Mouse (Mus musculus) embryonic facial prominence, embryonic 10.5 days (tissue): ENCODE measurements around the gene D130040H23Rik. TPM values are rescaled to one million over a fixed set of nuclear protein-coding genes. Genes with fewer than 3 reads are reported as not detected.
"Not testable (repeated sequence)": the region's sequence is repeated elsewhere in the genome, so short reads cannot be mapped to it uniquely, and the experiment has no call there.

ENCODE experiments used
- DNase-seq: peaks from one replicate; pipeline ENCODE4 v3.0.0-alpha.2; 2017; ENCODE audit warnings: low spot score
- H3K27ac ChIP-seq: fragments of 300-500 bp; sonication (generic); replicated peaks from 2 replicates; pipeline ENCODE4 v1.5.1; 2016; ENCODE audit warnings: mild to moderate bottlenecking
- H3K27me3 ChIP-seq: fragments of 300-500 bp; sonication (generic); replicated peaks from 2 replicates; pipeline ENCODE4 v1.6.1; 2016; ENCODE audit warnings: low read depth, mild to moderate bottlenecking; ENCODE audit not compliant: poor library complexity, severe bottlenecking
- H3K36me3 ChIP-seq: fragments of 300-500 bp; sonication (generic); replicated peaks from 2 replicates; pipeline ENCODE4 v1.6.1; 2016; ENCODE audit warnings: mild to moderate bottlenecking, moderate library complexity
- H3K4me1 ChIP-seq: fragments of 300-500 bp; sonication (generic); 2 replicates; pipeline ENCODE4 v1.6.1; 2016
- H3K4me3 ChIP-seq: fragments of 300-500 bp; sonication (generic); 2 replicates; pipeline ENCODE4 v1.5.1; 2016; ENCODE audit warnings: mild to moderate bottlenecking, moderate library complexity
- H3K9me3 ChIP-seq: fragments of 300-500 bp; sonication (generic); 2 replicates; pipeline ENCODE4 v1.6.1; 2016; ENCODE audit warnings: mild to moderate bottlenecking
- WGBS: fragments of 180-500 bp; shearing (Covaris S2); methylation state at CpG from one replicate; pipeline ENCODE4 v1.1.7; 2016; 5-methylcytosine and 5-hydroxymethylcytosine counted together
- polyA plus RNA-seq: library from polyadenylated mRNA; unstranded; fragments of >200 nt; fragmentation: Nextera tagmentation; extraction: Ambion mirVana; gene quantifications from 2 replicates; pipeline ENCODE4 v1.2.1, GENCODE M21; 2016

The D130040H23Rik gene
- polyA plus RNA-seq: 6.0 and 6.2 TPM in 2 replicates

DNA sequence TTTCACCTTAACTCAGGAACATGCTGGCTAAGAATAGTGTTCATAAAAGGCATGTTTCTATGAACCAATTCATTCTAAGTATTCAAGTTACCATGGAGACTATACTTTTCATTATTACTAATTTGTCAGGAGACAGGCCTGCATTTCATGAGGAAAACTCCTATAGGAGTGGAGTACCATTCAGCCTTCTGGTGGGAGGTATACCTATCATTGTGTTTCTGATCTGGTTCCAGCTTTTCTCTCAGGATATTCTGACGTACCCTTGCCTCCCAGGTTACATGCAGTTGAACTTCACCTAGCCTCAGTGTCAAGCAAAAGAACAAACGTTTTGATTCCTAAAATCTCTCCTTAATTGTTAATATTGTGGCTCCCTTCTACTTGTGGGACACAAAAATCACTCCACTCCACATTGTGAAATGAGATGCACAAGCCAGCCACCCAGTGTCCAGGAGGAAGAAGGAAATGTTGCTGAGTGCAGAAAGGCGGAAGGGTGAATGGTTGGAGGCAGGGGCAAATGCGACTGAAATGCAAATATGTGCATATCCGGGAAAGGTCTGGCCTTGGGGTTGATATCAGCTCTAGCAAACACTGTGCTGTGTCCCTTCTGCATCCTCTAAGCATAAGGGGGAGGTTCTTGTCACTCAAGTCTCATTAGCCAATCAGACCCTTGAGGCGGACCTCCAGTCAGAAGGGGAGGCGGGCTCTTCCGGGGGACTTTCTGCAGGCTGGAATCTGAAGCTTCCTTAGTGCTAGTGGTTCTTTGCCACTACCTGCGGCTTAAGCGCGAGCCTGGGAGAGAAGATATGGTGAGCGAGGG lies at the start of gene D130040H23Rik:
Gene D130040H23Rik (plus strand): TSS at position 695 of the 817 bp plus-strand sequence.
- H3K4me1 ChIP-seq: peaks cover 9% of the 10 kb centered on the region; the same call in 1 of the 2 replicates
- H3K27ac ChIP-seq: peak within 1 kb of the TSS; percentile 89
- no peaks in the 10 kb centered on the region for H3K27me3 ChIP-seq
- 9% methylated on average over 12 of the region's 12 CpGs for WGBS
- H3K36me3 ChIP-seq: peaks cover 21% of the 10 kb centered on the region
- peak; percentile 83 for DNase-seq
- peak within 1 kb of the TSS; percentile 66 for H3K4me3 ChIP-seq
- no peaks in the 10 kb centered on the region; the same call in 1 of the 2 replicates for H3K9me3 ChIP-seq

DNA sequence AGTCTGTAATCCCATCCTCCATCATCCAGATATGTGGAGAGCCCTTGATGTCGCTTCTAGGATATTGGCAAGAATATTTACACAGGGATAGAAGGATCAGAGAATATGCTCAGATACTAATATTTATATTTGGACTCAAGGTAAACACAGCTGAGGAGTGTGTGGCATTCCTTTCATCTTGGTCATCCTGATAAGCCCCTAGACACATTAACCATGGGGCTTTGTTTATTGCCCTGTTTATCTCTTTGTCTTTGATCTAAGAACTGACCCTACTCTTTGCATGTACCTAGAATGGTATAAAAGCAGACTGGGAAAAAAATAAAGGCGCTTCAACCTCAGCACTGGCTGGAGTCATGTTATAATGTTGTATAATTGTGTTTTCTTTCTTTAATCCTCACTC lies 28.3 kb upstream of the D130040H23Rik start:
- H3K9me3 ChIP-seq: no peaks in the 10 kb centered on the region
- H3K27me3 ChIP-seq: no peaks in the 10 kb centered on the region
- no peak for DNase-seq
- no peak overlapping the region for H3K27ac ChIP-seq
- 84% methylated on average over 2 of the region's 2 CpGs for WGBS
- no peak overlapping the region for H3K4me3 ChIP-seq
- no peaks in the 10 kb centered on the region for H3K4me1 ChIP-seq
- H3K36me3 ChIP-seq: no peaks in the 10 kb centered on the region

DNA sequence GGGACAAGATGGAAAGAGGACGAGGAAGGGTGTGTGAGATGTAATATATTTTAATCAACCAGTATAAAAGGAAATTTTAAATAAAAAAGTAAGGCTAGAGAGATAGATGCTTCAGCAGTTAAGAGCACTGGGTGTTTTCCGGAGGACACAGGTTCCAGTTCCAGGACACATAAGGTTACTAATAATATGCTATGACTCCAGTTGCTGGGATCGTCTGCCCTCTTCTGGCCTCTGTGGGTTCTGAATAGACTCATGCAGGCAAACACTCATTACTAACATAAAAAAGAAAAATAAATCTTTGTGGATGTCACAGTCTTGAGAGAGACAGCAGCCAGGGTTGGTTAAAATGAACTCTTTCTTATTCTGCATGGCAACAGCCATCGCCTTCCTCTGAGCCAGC lies 2.4 kb upstream of the D130040H23Rik start:
- Histone ChIP-seq H3K9me3 (no peaks in the 10 kb centered on the region), H3K4me3 (no peak overlapping the region), H3K27me3 (no peaks in the 10 kb centered on the region), H3K4me1 (peaks cover 9% of the 10 kb centered on the region; the same call in 1 of the 2 replicates), H3K36me3 (peaks cover 2% of the 10 kb centered on the region; the same call in 1 of the 2 replicates), H3K27ac (no peak overlapping the region)
- 74% methylated on average over 4 of the region's 4 CpGs for WGBS
- no peak for DNase-seq

DNA sequence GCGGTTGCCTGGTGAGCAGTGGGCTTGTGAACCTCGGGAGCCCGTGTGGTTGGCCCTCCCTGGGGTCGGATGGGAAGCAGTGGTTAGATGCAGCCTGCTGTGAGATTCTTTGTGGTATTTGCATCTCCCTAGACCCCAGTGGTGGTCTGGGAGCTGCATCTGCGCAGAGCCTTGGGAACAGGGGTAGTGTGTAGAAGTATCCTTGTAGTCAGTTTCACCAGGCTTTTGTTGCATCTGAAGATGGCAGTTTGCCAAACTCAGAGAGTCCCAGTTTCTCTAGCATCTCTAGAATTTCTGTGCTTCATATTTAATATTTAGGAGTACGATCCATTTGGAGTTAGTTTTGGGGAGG lies 299 bp downstream of the D130040H23Rik start:
- WGBS: 16% methylated on average over 6 of the region's 6 CpGs
- H3K27me3 ChIP-seq: no peaks in the 10 kb centered on the region
- H3K27ac ChIP-seq: peak overlapping the region; percentile 89
- DNase-seq: no peak
- peak overlapping the region; percentile 66 for H3K4me3 ChIP-seq
- H3K9me3 ChIP-seq: no peaks in the 10 kb centered on the region; the same call in 1 of the 2 replicates
- peaks cover 25% of the 10 kb centered on the region for H3K36me3 ChIP-seq
- peaks cover 9% of the 10 kb centered on the region; the same call in 1 of the 2 replicates for H3K4me1 ChIP-seq

DNA sequence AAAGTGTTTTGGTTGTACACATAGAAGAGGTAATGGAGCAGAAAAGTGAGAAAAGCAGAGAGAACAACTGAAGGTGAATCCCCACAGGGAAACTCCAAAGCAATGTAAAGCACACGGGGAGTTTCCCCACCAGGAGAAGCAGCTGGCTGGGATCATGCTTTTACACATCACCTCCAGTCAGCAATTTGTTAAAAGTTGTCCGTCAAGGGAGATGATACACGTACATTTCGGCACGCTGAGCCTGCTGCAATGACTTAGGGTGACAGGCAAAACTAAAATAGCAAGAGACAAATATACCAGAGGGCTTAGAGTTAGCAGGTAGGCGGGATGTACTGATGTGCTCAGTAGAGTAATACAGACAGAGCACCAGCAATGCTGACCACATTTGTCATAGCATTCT lies 1.6 kb downstream of the D130040H23Rik start:
- no peak overlapping the region for H3K4me3 ChIP-seq
- H3K9me3 ChIP-seq: peaks cover 10% of the 10 kb centered on the region
- 93% methylated on average over 6 of the region's 6 CpGs for WGBS
- peaks cover 33% of the 10 kb centered on the region for H3K36me3 ChIP-seq
- DNase-seq: no peak
- H3K4me1 ChIP-seq: peaks cover 9% of the 10 kb centered on the region; the same call in 1 of the 2 replicates
- no peaks in the 10 kb centered on the region for H3K27me3 ChIP-seq
- H3K27ac ChIP-seq: no peak overlapping the region

DNA sequence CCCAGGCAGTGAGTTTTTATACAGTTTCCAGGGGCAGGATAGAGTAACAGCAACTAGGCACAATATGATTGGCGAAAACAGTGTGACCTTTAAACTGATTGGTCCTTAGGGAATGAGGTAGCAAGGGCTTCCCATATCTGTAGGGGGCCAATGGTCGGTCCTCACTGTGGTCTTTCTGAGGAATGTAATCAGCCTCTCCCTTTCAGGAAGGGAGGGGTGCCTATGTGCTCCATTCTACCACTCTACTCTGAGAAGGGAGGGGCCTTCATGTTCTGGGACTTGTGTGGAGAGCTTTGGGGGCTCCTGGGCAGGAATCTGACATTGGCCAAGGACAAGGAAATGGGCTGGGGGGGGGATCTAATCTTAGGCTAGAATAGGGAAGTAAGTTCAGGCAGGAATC lies 53.9 kb downstream of the D130040H23Rik start:
- WGBS: 84% methylated on average over 2 of the region's 2 CpGs

DNA sequence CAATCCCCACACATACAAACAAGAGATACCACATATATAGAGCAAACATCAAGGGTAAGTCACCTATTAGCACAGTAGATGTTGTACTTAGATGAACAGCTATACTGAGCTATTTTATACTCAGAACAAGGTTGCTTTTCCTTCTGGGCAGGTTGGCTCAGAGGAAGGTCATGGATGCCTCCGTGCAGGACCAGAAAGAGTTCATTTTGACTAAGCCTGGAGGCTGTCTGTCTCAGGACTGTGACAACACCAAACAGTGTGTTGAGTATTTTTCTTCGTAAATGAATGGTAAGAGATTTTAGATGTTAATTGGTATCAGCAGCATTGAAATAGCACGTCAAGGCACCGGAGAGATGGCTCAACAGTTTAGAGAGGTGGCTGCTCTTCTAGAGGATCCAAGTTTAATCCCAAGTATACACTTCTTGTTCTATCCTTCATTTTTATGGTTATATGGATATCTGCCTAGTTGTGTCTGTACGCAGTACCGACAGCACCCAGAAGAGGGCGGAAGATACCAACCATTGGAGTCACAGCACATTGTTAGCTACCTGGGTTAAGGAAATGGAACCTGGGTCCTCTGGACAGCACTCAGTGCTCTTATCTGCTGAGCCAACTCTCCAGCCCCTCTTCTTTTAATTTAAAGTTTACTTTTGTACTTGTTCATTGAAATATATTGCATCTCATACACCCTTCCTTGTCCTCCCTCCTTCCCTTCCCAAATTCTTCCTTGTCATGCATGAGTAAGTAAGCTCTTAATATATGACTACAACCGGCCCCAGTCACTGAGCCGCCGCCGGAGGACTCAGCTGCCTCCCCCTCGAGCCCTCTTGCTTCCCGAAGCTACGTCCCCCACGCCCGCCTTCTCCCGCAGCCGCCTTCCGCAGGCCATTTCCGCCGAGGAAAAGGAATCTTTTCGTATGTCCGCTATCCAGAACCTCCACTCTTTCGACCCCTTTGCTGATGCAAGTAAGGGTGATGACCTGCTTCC lies 57.7 kb downstream of the D130040H23Rik start:
- 10% methylated on average over 24 of the region's 24 CpGs for WGBS
- H3K27ac ChIP-seq: no peak overlapping the region

More for the DNA sequence above, 53.9 kb downstream of the D130040H23Rik start:
- no peak for DNase-seq
- Histone ChIP-seq H3K4me1 (no peaks in the 10 kb centered on the region), H3K36me3 (no peaks in the 10 kb centered on the region), H3K9me3 (0 out of 2 replicates have a peak, but pooled peaks cover 9% of the 10 kb centered on the region), H3K27ac (no peak overlapping the region), H3K27me3 (no peaks in the 10 kb centered on the region), H3K4me3 (no peak overlapping the region)

DNA sequence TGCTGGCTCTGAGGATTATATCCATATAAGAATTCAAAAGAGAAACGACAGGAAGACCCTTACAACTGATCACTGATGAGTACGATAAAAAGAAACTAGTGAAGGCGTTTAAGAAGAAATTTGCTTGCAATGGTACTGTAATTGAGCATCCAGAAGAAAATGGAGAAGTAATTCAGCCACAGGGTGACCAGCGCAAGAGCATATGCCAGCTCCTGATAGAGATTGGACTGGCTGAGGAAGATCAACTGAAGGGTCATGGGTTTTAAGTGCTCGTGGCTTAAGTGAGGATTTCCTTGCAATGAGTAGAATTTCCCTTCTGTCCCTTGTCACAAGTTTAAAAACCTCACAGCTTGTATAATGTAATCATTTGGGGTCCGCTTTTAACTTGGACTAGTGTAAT lies 58.4 kb downstream of the D130040H23Rik start:
- not testable (repeated sequence) for H3K4me1 ChIP-seq, H3K27ac ChIP-seq, H3K36me3 ChIP-seq, H3K27me3 ChIP-seq, DNase-seq, H3K9me3 ChIP-seq
- peak overlapping the region; percentile 52 for H3K4me3 ChIP-seq
- 70% methylated on average over 6 of the region's 6 CpGs for WGBS

More for the DNA sequence above, 57.7 kb downstream of the D130040H23Rik start:
- H3K4me1 ChIP-seq: no peaks in the 10 kb centered on the region
- 0 out of 2 replicates have a peak, but pooled peaks cover 8% of the 10 kb centered on the region for H3K9me3 ChIP-seq
- no peaks in the 10 kb centered on the region for H3K27me3 ChIP-seq
- peak overlapping the region; percentile 52 for H3K4me3 ChIP-seq
- H3K36me3 ChIP-seq: no peaks in the 10 kb centered on the region
- DNase-seq: peak; percentile 85

Other genes with a start within 250 kb of the D130040H23Rik start
- gene Zfp930, start 62.0 kb upstream of the D130040H23Rik start, polyA plus RNA-seq: 23.6 and 24.0 TPM in 2 replicates
- gene Gm9495, start 182.5 kb downstream of the D130040H23Rik start, polyA plus RNA-seq: not detected in 2 replicates